Mouse (Mus musculus) neural tube, embryonic 13.5 days (tissue): Measurements from ENCODE around the gene Usp50. TPM values are rescaled to one million over a fixed set of nuclear protein-coding genes. Genes with fewer than 3 reads are reported as not detected.

Experiments
- ATAC-seq: fragments of 200-750 bp; cut with Nextera tagmentation; 2 replicates; pipeline ENCODE4 v1.8.0; 2017; ENCODE audit warnings: low read depth, mild to moderate bottlenecking, moderate TSS enrichment, moderate library complexity
- H3K27ac ChIP-seq: fragments of 300-500 bp; sonication (generic); replicated peaks from 2 replicates; pipeline ENCODE4 v1.5.1; 2015; ENCODE audit warnings: moderate library complexity, mild to moderate bottlenecking, inconsistent platforms
- H3K27me3 ChIP-seq: fragments of 300-500 bp; sonication (generic); 2 replicates; pipeline ENCODE4 v1.6.1; 2015; ENCODE audit warnings: mild to moderate bottlenecking, inconsistent platforms
- H3K36me3 ChIP-seq: fragments of 300-500 bp; sonication (generic); 2 replicates; pipeline ENCODE4 v1.6.1; 2015; ENCODE audit warnings: mild to moderate bottlenecking, inconsistent platforms
- H3K4me1 ChIP-seq: fragments of 300-500 bp; sonication (generic); replicated peaks from 2 replicates; pipeline ENCODE4 v1.6.1; 2015; ENCODE audit warnings: inconsistent platforms
- H3K4me2 ChIP-seq: fragments of 300-500 bp; sonication (generic); 2 replicates; pipeline ENCODE4 v1.6.1; 2015; ENCODE audit warnings: inconsistent platforms, mild to moderate bottlenecking, moderate library complexity
- H3K4me3 ChIP-seq: fragments of 300-500 bp; sonication (generic); 2 replicates; pipeline ENCODE4 v1.5.1; 2015; ENCODE audit warnings: mild to moderate bottlenecking, inconsistent platforms
- H3K9ac ChIP-seq: fragments of 300-500 bp; sonication (generic); 2 replicates; pipeline ENCODE4 v1.6.1; 2015; ENCODE audit warnings: moderate library complexity, mild to moderate bottlenecking, inconsistent platforms
- H3K9me3 ChIP-seq: fragments of 300-500 bp; sonication (generic); 2 replicates; pipeline ENCODE4 v1.6.1; 2016; ENCODE audit warnings: inconsistent platforms
- WGBS: fragments of 180-500 bp; shearing (Covaris S2); methylation state at CpG from one replicate; pipeline ENCODE4 v1.1.7; 2015; 5-methylcytosine and 5-hydroxymethylcytosine counted together
- polyA plus RNA-seq: library from polyadenylated mRNA; unstranded; fragments of >200 nt; fragmentation: Nextera tagmentation; extraction: Ambion mirVana; gene quantifications from 2 replicates; pipeline ENCODE4 v1.2.1, GENCODE M21; 2015

Gene Usp50
- polyA plus RNA-seq: 2.1 and 2.9 TPM in 2 replicates

DNA sequence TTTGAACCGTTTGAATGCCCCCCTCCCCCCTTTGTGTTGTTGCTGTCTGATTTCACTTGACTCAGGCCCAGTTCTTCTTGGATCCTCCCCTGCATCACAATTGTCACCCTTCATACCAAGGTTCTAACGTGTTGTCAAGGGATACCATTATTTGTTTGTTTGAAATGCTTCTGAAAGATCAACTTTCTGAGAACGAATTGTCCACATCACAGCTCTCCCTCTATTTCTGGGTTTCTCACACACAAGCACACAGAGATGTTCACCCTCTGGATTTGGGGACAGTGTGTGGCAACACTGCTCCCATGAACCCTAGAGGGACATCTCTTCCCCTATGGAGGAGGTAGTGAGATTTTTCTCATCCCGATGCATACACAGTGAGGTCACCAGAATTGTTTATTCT is at the start of gene Usp50:
Gene Usp50 (minus strand): TSS at position 101 of the 400 bp plus-strand sequence.
- WGBS: 70% methylated on average over 4 of the region's 4 CpGs
- Histone ChIP-seq H3K9me3 (no peaks in the 10 kb centered on the region), H3K4me2 (no peak within 1 kb of the TSS), H3K36me3 (no peaks in the 10 kb centered on the region), H3K27ac (no peak within 1 kb of the TSS), H3K27me3 (no peaks in the 10 kb centered on the region), H3K9ac (no peak within 1 kb of the TSS), H3K4me1 (no peaks in the 10 kb centered on the region), H3K4me3 (no peak within 1 kb of the TSS)
- ATAC-seq: no peak

DNA sequence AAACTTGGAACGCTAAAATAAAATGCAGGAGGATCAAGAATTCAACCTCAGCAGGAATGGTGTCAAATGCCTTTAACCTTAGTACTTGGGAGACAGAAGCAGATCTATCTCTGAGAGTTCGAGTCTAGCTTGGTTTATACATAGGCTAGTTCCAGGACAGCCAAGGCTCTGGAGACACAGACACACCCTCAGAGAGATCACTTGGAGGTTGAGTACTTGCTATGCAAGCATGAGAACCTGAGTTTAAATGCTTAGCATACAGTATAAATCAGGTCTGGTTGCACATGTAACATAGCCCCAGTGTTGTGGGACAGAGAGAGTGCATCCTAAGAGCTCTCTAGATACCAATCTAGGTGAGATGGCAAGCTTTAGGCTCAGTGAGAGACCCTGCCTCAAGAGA is 34.1 kb upstream of the Usp50 start:
- 92% methylated on average over 2 of the region's 2 CpGs for WGBS
- no peak for ATAC-seq
- Histone ChIP-seq H3K27ac (no peak overlapping the region), H3K4me2 (no peak overlapping the region), H3K27me3 (no peaks in the 10 kb centered on the region), H3K4me1 (peaks cover 5% of the 10 kb centered on the region; the same call in 1 of the 2 replicates), H3K36me3 (peaks cover 39% of the 10 kb centered on the region), H3K9me3 (no peaks in the 10 kb centered on the region), H3K4me3 (no peak overlapping the region), H3K9ac (no peak overlapping the region)

- H3K4me1 ChIP-seq: peaks cover 5% of the 10 kb centered on the region; the same call in 1 of the 2 replicates
- no peak for ATAC-seq
- H3K9ac ChIP-seq: no peak overlapping the region
- no peak overlapping the region for H3K4me3 ChIP-seq
- H3K27me3 ChIP-seq: no peaks in the 10 kb centered on the region
- no peak overlapping the region for H3K4me2 ChIP-seq
- peaks cover 45% of the 10 kb centered on the region for H3K36me3 ChIP-seq
- no peaks in the 10 kb centered on the region for H3K9me3 ChIP-seq
- no peak overlapping the region for H3K27ac ChIP-seq
- 92% methylated on average over 4 of the region's 4 CpGs for WGBS
Observed at GRCm38 (mm10) chr2:126816644-126817347, 33.5 kb upstream of the Usp50 start.

GRCm38 (mm10) chr2:126815822-126816221 is 32.6 kb upstream of the Usp50 start:
- 12% methylated on average over 1 of the region's 1 CpGs for WGBS
- Histone ChIP-seq H3K27me3 (no peaks in the 10 kb centered on the region), H3K36me3 (peaks cover 54% of the 10 kb centered on the region), H3K9me3 (no peaks in the 10 kb centered on the region), H3K9ac (no peak overlapping the region), H3K27ac (no peak overlapping the region), H3K4me2 (no peak overlapping the region), H3K4me1 (peaks cover 5% of the 10 kb centered on the region; the same call in 1 of the 2 replicates), H3K4me3 (no peak overlapping the region)
- no peak for ATAC-seq

DNA sequence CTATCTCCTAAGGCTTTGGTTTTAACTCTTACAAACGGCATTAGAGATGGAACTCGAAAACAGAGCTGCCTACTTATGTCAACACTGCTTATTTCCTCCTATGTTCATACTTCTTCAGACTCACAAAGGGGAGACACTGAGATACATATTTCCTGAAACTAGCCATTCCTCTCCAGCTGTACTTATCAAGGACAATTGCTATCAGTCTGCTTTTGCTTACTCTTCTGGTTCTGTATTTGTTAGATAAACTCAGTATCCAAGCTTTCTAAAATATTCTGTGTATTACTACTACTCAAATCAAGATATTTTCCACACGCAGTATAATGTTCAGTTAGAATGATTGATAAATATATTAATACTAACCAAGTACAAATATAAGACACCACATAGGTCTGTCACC is 18.7 kb upstream of the Usp50 start:
- no peak for ATAC-seq
- Histone ChIP-seq H3K9ac (no peak overlapping the region), H3K4me2 (no peak overlapping the region), H3K9me3 (no peaks in the 10 kb centered on the region), H3K4me1 (no peaks in the 10 kb centered on the region), H3K27ac (no peak overlapping the region), H3K36me3 (peaks cover 69% of the 10 kb centered on the region), H3K4me3 (no peak overlapping the region), H3K27me3 (no peaks in the 10 kb centered on the region)
- 95% methylated on average over 3 of the region's 3 CpGs for WGBS

DNA sequence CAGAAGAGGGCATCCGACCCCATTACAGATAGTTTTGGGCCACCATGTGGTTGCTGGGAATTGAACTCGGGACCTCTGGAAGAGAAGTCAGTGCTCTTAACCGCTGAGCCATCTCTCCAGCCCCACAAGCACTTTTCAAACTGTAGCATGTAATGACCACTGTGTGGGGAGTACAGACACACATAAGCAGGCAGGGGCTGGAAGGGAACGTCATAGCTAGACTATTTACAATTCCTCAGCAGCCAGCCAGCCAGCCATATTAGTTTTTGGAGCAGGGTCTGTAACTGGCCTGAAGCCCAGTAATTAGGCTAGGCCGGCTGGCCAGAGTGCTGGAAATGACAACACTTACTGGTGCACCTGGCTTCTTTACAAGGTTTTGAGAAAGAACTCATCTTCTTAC is 15.2 kb upstream of the Usp50 start:
- Histone ChIP-seq H3K4me1 (no peaks in the 10 kb centered on the region), H3K9me3 (no peaks in the 10 kb centered on the region), H3K36me3 (peaks cover 73% of the 10 kb centered on the region), H3K27me3 (no peaks in the 10 kb centered on the region), H3K4me3 (no peak overlapping the region), H3K4me2 (no peak overlapping the region), H3K27ac (no peak overlapping the region), H3K9ac (no peak overlapping the region)
- WGBS: 89% methylated on average over 5 of the region's 5 CpGs
- no peak for ATAC-seq

DNA sequence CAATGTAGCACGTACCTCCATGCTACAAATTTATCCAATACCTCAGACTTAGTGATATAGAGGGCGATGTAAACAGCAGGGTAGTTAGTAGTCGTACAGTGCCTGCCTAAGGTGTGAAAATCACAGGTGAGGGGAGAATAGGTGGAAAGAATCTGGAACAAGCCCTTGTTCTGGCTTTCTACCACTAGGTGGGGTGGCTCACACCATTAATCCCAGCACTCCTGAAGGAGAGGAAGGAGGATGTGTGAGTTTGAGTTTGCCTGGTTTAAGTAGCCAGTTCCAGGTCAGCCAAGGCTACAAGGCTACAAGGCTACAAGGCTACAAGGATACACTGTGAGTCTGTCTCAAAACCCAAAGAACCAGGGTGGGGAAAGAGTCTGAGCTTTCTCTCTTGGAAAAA is 12.4 kb upstream of the Usp50 start:
- no peak for ATAC-seq
- 93% methylated on average over 3 of the region's 3 CpGs for WGBS
- Histone ChIP-seq H3K9ac (no peak overlapping the region), H3K4me2 (no peak overlapping the region), H3K4me1 (no peaks in the 10 kb centered on the region), H3K27ac (no peak overlapping the region), H3K36me3 (peaks cover 76% of the 10 kb centered on the region), H3K9me3 (no peaks in the 10 kb centered on the region), H3K27me3 (no peaks in the 10 kb centered on the region), H3K4me3 (no peak overlapping the region)

DNA sequence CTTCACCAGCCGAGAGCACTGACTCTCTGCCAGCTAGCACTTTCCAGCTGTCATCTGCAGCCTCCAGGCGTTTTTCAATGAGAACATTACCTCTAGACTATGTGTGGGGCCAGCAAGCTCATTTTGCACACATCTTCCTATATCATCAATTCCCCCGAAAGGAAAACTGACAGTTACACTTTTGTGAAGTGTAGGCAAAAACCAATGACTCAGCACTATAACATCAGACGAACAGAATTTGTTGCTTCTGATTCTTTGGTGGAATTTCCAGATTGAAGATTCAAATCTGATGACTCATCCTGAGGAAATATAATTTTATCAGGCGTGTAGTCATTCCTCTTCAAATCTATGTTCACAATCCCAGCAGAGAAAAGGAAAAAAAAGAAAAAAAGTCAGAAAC is 9.3 kb upstream of the Usp50 start:
- Histone ChIP-seq H3K27ac (no peak overlapping the region), H3K36me3 (peaks cover 69% of the 10 kb centered on the region), H3K9me3 (no peaks in the 10 kb centered on the region), H3K4me3 (no peak overlapping the region), H3K4me2 (no peak overlapping the region), H3K27me3 (no peaks in the 10 kb centered on the region), H3K9ac (no peak overlapping the region), H3K4me1 (no peaks in the 10 kb centered on the region)
- WGBS: 86% methylated on average over 5 of the region's 5 CpGs
- no peak for ATAC-seq

DNA sequence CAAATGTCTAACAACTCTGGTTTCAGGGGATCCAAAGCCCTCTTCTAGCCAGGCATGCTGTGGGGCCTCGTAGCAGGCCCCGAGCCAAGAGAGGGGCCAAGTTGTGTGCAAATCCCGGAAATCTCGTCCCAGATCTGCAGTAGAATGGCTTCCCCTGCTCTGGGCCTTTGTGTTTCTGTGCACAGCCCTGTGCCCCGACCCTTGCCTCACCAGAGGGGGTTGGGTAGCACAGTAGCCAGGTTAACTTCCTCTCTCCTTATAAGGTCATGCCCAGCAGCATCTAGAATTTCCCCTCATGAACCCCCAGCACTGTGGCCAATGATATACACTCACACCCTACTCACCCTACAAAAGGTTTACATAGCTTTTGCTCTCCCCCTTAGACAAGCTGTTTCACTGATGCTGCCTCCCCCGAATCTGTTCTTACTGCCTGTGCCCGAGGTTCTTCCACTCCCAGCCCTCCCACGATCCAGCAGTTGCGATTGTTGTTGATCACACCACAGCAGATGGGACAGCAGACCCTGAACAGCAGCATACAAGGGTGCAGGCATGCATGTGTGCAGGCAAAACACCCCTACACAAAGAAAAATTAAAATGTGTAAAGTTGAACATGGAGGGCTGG is 4.6 kb upstream of the Usp50 start:
- Histone ChIP-seq H3K4me1 (no peaks in the 10 kb centered on the region), H3K4me2 (no peak overlapping the region), H3K36me3 (peaks cover 30% of the 10 kb centered on the region), H3K4me3 (no peak overlapping the region), H3K9ac (no peak overlapping the region), H3K27me3 (no peaks in the 10 kb centered on the region), H3K9me3 (no peaks in the 10 kb centered on the region), H3K27ac (no peak overlapping the region)
- 57% methylated on average over 9 of the region's 9 CpGs for WGBS
- no peak for ATAC-seq

DNA sequence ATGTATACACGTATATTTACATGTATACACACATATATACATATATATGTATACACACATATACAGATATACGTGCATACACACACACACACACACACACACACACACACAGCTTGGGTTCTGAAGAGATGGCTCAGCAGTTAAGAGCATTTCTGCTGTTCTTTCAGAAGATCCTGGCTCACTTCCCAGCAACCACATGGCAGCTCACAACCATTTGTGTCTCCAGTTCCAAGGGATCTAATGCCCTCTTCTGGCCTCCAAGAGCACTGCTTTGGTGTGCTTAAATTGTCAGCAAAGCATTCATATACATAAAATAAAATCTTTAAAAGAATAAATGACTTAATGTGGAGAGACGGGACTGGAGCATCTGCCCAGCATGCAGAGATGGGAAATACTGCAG is 837 bp downstream of the Usp50 start:
- 80% methylated on average over 3 of the region's 3 CpGs for WGBS
- no peak overlapping the region for H3K27ac ChIP-seq
- H3K4me3 ChIP-seq: no peak overlapping the region
- H3K4me2 ChIP-seq: no peak overlapping the region
- no peaks in the 10 kb centered on the region for H3K9me3 ChIP-seq
- ATAC-seq: no peak
- H3K36me3 ChIP-seq: no peaks in the 10 kb centered on the region
- no peaks in the 10 kb centered on the region for H3K27me3 ChIP-seq
- H3K4me1 ChIP-seq: no peaks in the 10 kb centered on the region
- no peak overlapping the region for H3K9ac ChIP-seq

GRCm38 (mm10) chr2:126781478-126781877 is 1.8 kb downstream of the Usp50 start:
- no peak overlapping the region for H3K27ac ChIP-seq
- no peaks in the 10 kb centered on the region for H3K4me1 ChIP-seq
- H3K4me2 ChIP-seq: no peak overlapping the region
- H3K4me3 ChIP-seq: no peak overlapping the region
- no peaks in the 10 kb centered on the region for H3K36me3 ChIP-seq
- no peaks in the 10 kb centered on the region for H3K9me3 ChIP-seq
- ATAC-seq: no peak
- WGBS: 80% methylated on average over 1 of the region's 1 CpGs
- no peaks in the 10 kb centered on the region for H3K27me3 ChIP-seq
- H3K9ac ChIP-seq: no peak overlapping the region

- WGBS: 88% methylated on average over 10 of the region's 10 CpGs
- H3K9ac ChIP-seq: no peak overlapping the region
- no peaks in the 10 kb centered on the region for H3K9me3 ChIP-seq
- no peaks in the 10 kb centered on the region for H3K4me1 ChIP-seq
- no peak overlapping the region for H3K27ac ChIP-seq
- H3K4me2 ChIP-seq: no peak overlapping the region
- H3K4me3 ChIP-seq: no peak overlapping the region
- H3K36me3 ChIP-seq: no peaks in the 10 kb centered on the region
- no peak for ATAC-seq
- H3K27me3 ChIP-seq: no peaks in the 10 kb centered on the region
Observed at GRCm38 (mm10) chr2:126780286-126780685, 3.0 kb downstream of the Usp50 start.

DNA sequence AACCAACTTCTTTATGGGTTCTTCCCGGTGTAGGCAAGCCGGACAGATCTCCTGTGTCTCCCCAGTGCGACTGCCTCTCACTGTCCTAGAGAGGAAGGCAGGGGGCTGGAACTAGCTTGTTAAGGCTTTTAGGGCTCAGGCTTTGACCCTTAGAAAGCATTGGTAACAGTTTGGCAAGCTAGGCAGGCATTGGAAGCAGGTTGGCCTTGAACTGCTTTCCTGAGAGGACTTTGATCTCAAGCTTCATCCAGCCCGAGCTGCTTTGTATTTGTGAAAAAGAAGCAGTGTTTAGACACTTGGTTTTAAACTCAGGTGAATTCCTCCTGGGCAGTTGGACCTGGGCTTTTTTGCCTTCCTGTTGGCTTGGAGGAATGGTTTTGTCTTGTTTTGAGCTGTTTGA is 4.5 kb downstream of the Usp50 start:
- Histone ChIP-seq H3K27me3 (no peaks in the 10 kb centered on the region), H3K9me3 (no peaks in the 10 kb centered on the region), H3K4me3 (no peak overlapping the region), H3K36me3 (no peaks in the 10 kb centered on the region), H3K27ac (no peak overlapping the region), H3K4me1 (no peaks in the 10 kb centered on the region), H3K9ac (no peak overlapping the region), H3K4me2 (no peak overlapping the region)
- WGBS: 88% methylated on average over 4 of the region's 4 CpGs
- ATAC-seq: no peak
